Mouse (Mus musculus) cerebral cortex, adult 2 months (tissue): Measurements from ENCODE around the gene Mamdc4.

ENCODE experiments used
- WGBS: fragments of 180-500 bp; shearing (Covaris S2); methylation state at CpG from one replicate; pipeline ENCODE4 v1.1.7; 2018; 5-methylcytosine and 5-hydroxymethylcytosine counted together

Gene Mamdc4

DNA sequence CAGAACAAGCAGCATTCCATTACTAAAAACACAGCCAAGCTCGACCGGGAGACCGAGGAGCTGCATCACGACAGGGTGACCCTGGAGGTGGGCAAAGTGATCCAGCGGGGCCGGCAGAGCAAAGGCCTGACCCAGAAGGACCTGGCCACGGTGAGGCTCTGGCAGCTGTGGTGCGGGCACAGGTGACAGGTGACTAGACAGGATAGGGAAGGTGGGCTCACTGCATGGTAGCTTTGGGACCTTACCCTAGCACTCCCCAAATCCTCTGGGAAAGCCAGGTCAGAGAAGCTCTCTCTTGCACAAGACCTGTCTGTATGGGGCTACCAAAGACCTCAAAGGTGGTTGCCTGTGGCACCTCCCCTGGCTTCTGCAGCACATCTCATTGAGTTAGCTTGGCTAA, 14.1 kb downstream of the Mamdc4 start:
- 87% methylated on average over 8 of the region's 8 CpGs for WGBS

- 51% methylated on average over 6 of the region's 6 CpGs for WGBS
Observed at GRCm38 (mm10) chr2:25558774-25559173, 15.9 kb downstream of the Mamdc4 start.

- WGBS, result under 1% methylated on average over 24 of the region's 24 CpGs
Observed at GRCm38 (mm10) chr2:25557964-25558360, 16.7 kb downstream of the Mamdc4 start.

DNA sequence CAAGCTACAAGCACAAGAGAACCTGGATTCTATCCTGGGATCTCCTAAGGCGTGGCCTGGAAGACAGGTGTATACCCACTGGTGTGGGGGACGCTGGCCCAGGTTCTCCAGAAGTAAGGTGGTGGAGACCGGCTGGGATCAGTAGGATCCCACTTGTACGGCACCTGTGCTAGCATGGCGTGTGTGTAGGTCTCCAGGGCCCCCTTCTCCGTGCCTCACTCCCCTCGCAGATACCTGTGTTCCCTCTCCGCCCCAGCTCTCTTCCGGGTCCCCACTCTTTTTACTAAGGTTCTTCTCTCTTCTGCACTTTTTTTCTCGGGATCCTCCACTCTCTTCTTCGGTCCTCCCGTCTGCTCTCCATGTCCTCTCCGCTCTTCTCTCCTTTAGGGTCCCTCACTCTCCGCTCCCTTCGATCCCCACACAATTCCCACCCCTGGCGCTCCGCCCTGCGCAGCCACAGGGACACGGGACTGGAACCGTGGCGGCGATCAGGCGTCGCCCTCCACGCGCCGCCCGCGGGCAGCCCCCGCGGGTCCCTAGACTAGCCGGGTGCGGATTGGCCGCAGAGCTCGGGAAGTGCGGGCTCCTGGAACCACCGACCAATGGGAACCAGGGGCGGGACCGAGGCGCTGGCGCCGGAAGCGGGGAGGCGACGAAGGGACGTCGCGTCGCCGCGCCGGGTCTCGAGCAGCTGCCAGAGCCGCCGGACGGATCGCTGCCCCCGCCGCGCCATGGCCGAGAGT, 17.3 kb downstream of the Mamdc4 start, which contains the start of gene Edf1:
Edf1 (plus strand) TSS at position 627 of the 743 bp plus-strand sequence.
- WGBS, result under 1% methylated on average over 61 of the region's 61 CpGs

- WGBS, result 60% methylated on average over 1 of the region's 1 CpGs
Observed at GRCm38 (mm10) chr2:25556296-25556695, 18.3 kb downstream of the Mamdc4 start.

DNA sequence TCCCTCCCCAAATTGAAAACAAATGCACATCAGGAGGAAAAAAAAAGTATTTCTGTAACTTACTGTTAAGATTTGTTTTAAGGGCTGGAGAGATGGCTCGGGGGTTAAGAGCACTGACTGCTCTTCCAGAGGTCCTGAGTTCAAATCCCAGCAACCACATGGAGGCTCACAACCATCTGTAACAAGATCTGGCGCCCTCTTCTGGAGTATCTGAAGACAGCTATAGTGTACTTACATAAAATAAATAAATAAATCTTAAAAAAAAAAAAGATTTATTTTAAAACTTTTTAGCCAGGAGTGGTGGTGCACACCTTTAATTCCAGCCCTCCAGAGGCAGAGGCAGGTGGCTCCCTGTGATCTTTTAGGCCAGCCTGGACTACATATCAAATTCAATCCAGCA, 19.2 kb downstream of the Mamdc4 start:
- WGBS, result 65% methylated on average over 2 of the region's 2 CpGs

- WGBS, result 90% methylated on average over 4 of the region's 4 CpGs
Observed at GRCm38 (mm10) chr2:25553171-25553786, 21.4 kb downstream of the Mamdc4 start.

- 40% methylated on average over 5 of the region's 5 CpGs for WGBS
Observed at GRCm38 (mm10) chr2:25551186-25551585, 23.5 kb downstream of the Mamdc4 start.

GRCm38 (mm10) chr2:25549021-25549991, 25.3 kb downstream of the Mamdc4 start:
- 67% methylated on average over 9 of the region's 9 CpGs for WGBS

- WGBS, result 2% methylated on average over 48 of the region's 48 CpGs
Observed at GRCm38 (mm10) chr2:25546811-25547491, 27.7 kb downstream of the Mamdc4 start, which contains the start of gene Traf2. Traf2 (minus strand) TSS chr2:25546940.

- 10% methylated on average over 40 of the region's 43 CpGs for whole genome bisulfite sequencing
Observed at GRCm38 (mm10) chr2:25545996-25546810, 28.4 kb downstream of the Mamdc4 start.

GRCm38 (mm10) chr2:25541644-25542367, 32.8 kb downstream of the Mamdc4 start:
- WGBS, result 92% methylated on average over 10 of the region's 10 CpGs

DNA sequence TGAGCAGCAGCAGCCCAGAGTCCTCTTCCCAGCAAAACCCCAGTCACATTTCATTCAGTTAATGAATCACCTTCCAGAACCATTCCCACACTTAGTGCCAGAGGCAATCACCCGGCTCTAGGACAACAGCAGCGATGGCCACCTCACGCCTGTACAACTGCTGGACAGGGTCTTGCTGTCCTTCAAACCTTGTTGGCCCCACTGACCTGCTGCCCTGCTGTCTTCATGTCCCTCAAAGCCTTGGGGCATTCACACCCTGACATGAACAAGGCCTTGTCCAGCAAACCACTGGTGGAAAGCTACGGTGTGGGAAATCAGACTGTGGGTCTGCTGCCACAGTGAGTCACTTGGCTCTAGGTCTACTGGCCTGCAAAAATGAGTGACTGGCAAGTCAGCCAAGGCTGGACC, 34.1 kb downstream of the Mamdc4 start:
- WGBS, result 88% methylated on average over 4 of the region's 4 CpGs

- 96% methylated on average over 8 of the region's 8 CpGs for WGBS
Observed at GRCm38 (mm10) chr2:25536531-25536930, 38.1 kb downstream of the Mamdc4 start.

DNA sequence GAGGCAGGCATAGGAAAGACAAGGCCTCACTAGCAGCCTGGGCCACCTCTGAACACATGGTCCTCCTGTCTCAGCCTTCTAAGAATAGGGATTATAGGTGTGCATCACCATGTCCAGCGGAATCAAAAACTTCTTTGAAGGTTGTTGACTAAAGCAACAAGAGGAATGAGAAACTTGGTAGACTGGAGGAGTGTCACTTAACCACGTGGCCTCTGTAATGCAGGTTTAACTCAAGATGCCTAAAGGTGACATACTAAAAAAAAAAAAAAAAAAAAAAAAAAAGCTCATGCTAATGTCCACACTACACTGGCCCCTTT, 39.8 kb downstream of the Mamdc4 start:
- 96% methylated on average over 2 of the region's 2 CpGs for WGBS

DNA sequence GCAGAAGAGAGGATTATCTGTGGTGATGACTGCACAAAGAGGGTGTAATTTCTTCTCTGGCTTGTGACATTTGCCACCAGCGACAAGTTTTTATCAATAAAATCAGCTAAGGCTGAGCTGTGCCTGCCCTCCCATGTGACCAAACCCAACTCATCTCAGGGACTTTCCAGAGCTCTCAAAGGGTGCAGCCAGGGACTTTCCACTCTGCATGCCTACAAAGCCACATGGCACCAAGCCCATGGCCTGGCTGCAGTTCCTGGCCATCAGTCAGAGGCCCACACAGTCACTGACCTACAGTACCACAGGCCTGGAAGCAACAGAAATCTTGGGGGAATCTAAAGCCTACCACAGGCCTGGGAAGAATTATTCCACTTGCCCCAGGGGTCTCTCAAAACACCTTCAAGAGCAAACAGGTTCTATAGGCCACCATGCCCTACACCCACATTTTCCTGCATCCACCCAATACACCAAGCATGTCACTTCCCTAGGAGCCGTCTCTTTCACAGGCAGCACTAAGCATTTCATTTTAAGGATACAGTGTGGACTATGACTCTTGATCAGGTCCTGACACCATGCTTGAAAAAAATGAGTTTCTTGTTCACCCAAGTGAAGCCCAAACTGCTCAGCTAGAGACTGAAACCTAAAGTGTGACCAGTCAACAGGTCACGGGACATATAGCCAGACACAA, 40.3 kb downstream of the Mamdc4 start:
- 78% methylated on average over 3 of the region's 3 CpGs for WGBS

DNA sequence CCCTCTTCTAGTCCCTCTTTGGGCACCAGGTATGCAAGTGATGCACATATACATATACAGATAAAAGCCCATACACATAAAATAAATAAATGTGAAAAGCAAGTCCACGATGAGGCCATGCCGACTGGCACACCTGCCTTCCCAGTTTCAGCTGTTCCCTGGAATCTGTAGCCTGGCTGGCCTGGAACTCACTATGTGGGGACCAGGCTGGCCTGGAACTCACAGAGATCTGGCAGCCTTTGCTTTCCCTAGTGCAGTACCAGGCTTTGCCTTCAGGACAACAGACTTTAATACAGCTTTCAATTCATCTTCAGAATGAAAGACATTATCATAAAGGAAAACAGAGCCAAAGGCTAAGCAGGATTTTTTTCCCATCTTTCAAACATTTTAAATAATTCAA, 40.9 kb downstream of the Mamdc4 start:
- WGBS, result 91% methylated on average over 2 of the region's 2 CpGs

DNA sequence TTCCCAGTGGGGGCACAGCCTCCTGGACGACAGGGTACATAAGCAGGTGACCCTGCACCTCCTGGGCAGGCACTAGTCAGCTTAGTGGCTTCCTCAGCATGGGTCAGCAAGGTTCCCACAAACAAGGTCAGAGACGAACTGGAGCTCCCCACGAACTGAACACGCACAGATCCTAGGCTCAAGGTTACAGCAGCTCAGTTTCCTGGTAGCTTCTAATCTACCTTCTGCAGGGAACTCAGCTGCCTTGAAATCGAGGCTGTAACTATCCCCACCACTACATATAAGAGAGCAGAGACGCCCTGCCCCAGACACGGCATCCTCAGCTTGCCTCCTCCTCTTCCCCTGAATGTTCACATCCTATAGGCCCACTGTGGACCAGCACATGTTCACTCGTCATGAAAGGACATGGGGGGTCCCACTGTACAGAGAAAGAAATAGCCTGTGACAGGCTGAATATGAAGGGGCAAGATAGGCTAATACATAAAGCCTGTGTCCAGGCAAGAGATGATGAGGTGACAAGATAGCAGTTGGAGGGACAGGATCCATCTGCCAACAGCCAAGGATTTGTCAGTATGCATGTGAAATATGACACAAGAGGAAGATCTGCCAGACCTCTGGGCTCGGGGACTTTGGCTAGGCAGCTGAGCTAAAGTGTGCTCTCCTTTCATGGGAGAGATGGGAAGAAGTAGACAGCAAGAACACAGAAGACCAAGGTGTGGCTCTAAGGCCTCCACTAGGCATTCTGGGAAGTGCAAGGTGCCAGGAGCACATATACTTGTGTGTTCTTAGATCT, 47.9 kb downstream of the Mamdc4 start:
- 91% methylated on average over 9 of the region's 9 CpGs for WGBS
